Mouse (Mus musculus) testis, adult 2 months (tissue): ENCODE measurements around the gene Galnt7.

Experiments
- CTCF ChIP-seq: fragments of 200-500 bp; IDR thresholded peaks from 2 replicates; pipeline ENCODE4 v1.5.1; 2012; ENCODE audit warnings: low read depth, mild to moderate bottlenecking, inconsistent platforms, low read length, moderate library complexity; ENCODE audit not compliant: control insufficient read depth, insufficient read depth, insufficient replicate concordance
- POLR2A ChIP-seq: fragments of 200-500 bp; IDR thresholded peaks from 2 replicates; pipeline ENCODE4 v1.6.1; 2012; ENCODE audit warnings: low read depth, mild to moderate bottlenecking, inconsistent platforms, low read length, moderate library complexity; ENCODE audit not compliant: control insufficient read depth

- TF ChIP-seq CTCF (no peak), POLR2A (no peak)
Observed at GRCm38 (mm10) chr8:57595853-57596252, 57.0 kb downstream of the Galnt7 start.
